Mouse (Mus musculus) intestine, embryonic 14.5 days (tissue): ENCODE data around the gene Iqcj. TPM values are rescaled to one million over a fixed set of nuclear protein-coding genes. Genes with fewer than 3 reads are reported as not detected.
"Not testable (repeated sequence)": the region's sequence is repeated elsewhere in the genome, so short reads cannot be mapped to it uniquely, and the experiment has no call there.

Source experiments
- ATAC-seq: fragments of 200-750 bp; cut with Nextera tagmentation; replicated peaks from 2 replicates; pipeline ENCODE4 v1.8.0; 2017; ENCODE audit warnings: low read depth, moderate number of reproducible peaks, moderate TSS enrichment, moderate library complexity; ENCODE audit not compliant: low FRiP score, low TSS enrichment
- DNase-seq: peaks from one replicate; pipeline ENCODE4 v3.0.0-alpha.2; 2018; ENCODE audit warnings: low spot score
- H3K27ac ChIP-seq: fragments of 300-500 bp; sonication (generic); 2 replicates; pipeline ENCODE4 v1.5.1; 2014; ENCODE audit warnings: low read depth, mild to moderate bottlenecking, control low read depth
- H3K27me3 ChIP-seq: fragments of 300-500 bp; sonication (generic); replicated peaks from 2 replicates; pipeline ENCODE4 v1.6.1; 2014; ENCODE audit warnings: low read length, control low read depth; ENCODE audit not compliant: control insufficient read depth, insufficient read depth
- H3K36me3 ChIP-seq: fragments of 300-500 bp; sonication (generic); 2 replicates; pipeline ENCODE4 v1.6.1; 2014; ENCODE audit warnings: low read length, control low read depth; ENCODE audit not compliant: control insufficient read depth, insufficient read depth
- H3K4me1 ChIP-seq: fragments of 300-500 bp; sonication (generic); replicated peaks from 2 replicates; pipeline ENCODE4 v1.6.1; 2014; ENCODE audit warnings: low read length, control low read depth, mixed read lengths; ENCODE audit not compliant: control insufficient read depth, insufficient read depth
- H3K4me2 ChIP-seq: fragments of 300-500 bp; sonication (generic); 2 replicates; pipeline ENCODE4 v1.6.1; 2014; ENCODE audit warnings: low read length
- H3K4me3 ChIP-seq: fragments of 300-500 bp; sonication (generic); 2 replicates; pipeline ENCODE4 v1.5.1; 2014; ENCODE audit warnings: low read depth, low read length, control low read depth, mixed read lengths
- H3K9ac ChIP-seq: fragments of 300-500 bp; sonication (generic); 2 replicates; pipeline ENCODE4 v1.6.1; 2014; ENCODE audit warnings: mild to moderate bottlenecking, low read length
- H3K9me3 ChIP-seq: fragments of 300-500 bp; sonication (generic); 2 replicates; pipeline ENCODE4 v1.6.1; 2016; ENCODE audit warnings: low read length, control low read depth; ENCODE audit not compliant: control insufficient read depth
- WGBS: fragments of 180-500 bp; shearing (Covaris S2); extraction: QIAGEN DNeasy Blood & Tissue Kit; methylation state at CpG from one replicate; pipeline ENCODE4 v1.1.7; 2014; 5-methylcytosine and 5-hydroxymethylcytosine counted together
- polyA plus RNA-seq: library from polyadenylated mRNA; unstranded; fragments of >200 nt; fragmentation: Nextera tagmentation; extraction: Ambion mirVana; gene quantifications from 2 replicates; pipeline ENCODE4 v1.2.1, GENCODE M21; 2014

Iqcj gene
- polyA plus RNA-seq, 1 experiment from 2014 or later: not detected

DNA sequence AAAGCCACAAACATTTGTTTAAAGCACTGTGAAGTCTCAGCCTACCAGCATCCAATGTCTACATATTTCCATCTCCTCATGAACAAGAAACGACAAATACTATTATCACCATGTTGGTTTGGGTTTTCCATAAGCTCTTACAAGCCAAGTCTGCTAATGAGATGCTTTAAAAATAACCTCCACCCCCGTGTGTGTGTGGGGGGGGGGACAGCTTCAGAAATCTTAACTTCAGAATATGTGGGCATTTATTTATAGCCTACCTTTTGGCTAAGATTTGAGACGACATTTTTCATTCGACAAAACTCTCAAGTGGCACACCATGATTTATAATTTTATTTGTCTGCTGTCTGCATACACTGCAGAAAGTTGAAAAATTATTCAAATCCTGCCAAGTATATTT is 185.4 kb downstream of the Iqcj start:
- H3K9ac ChIP-seq: no peak overlapping the region
- no peak overlapping the region for H3K4me2 ChIP-seq
- WGBS: 67% methylated on average over 4 of the region's 4 CpGs
- H3K9me3 ChIP-seq: no peaks in the 10 kb centered on the region
- ATAC-seq (no peak), DNase-seq (no peak)
- H3K36me3 ChIP-seq: no peaks in the 10 kb centered on the region
- no peak overlapping the region for H3K4me3 ChIP-seq
- no peaks in the 10 kb centered on the region for H3K27me3 ChIP-seq
- H3K27ac ChIP-seq: no peak overlapping the region
- no peaks in the 10 kb centered on the region for H3K4me1 ChIP-seq

DNA sequence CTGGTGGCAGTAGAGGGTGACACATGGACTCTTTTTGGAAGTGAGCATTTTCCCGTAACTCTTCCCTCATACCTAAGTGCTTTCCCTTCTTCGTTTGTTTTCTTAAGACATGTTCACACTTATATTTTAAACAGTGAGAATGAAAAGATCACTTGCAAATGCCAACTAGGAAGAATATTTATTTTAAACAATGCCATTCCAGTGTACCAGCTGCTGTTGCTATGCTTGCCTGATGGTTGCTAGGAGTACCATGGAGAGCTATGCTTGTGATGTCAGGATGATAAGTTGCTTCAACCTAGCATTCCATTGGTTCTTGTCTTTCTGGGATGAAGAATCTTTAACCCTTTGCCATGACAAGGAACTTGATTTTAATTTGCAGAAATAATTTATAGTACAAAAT is 193.0 kb downstream of the Iqcj start:
- no peaks in the 10 kb centered on the region for H3K27me3 ChIP-seq
- H3K27ac ChIP-seq: no peak overlapping the region
- H3K4me3 ChIP-seq: no peak overlapping the region
- no peaks in the 10 kb centered on the region for H3K9me3 ChIP-seq
- H3K4me1 ChIP-seq: no peaks in the 10 kb centered on the region
- no peak overlapping the region for H3K9ac ChIP-seq
- no peak overlapping the region for H3K4me2 ChIP-seq
- H3K36me3 ChIP-seq: no peaks in the 10 kb centered on the region
- no peak for ATAC-seq
- WGBS: 63% methylated on average over 2 of the region's 2 CpGs
- DNase-seq: no peak

DNA sequence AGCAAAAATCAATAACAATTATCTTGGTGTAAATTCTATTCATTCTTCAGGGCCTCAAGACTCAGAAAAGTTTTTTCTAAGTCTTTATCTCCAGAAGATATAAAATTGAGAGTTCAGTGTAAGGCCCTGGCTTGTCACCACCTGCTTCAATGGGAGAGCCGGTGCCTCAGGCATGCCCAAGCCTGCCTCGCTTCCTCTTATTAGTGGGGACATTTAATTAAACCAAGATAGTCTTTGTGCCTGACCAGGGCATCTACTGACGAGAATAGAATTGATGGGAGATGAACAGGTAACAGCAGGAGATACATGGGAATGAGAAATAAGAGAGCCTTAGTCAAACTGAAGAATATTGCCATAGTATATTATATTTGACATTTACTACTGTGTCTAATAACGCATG is 200.1 kb downstream of the Iqcj start:
- WGBS: 77% methylated on average over 4 of the region's 4 CpGs
- H3K4me2 ChIP-seq: no peak overlapping the region
- H3K4me3 ChIP-seq: no peak overlapping the region
- no peak overlapping the region for H3K27ac ChIP-seq
- no peak overlapping the region for H3K9ac ChIP-seq
- H3K9me3 ChIP-seq: no peaks in the 10 kb centered on the region
- DNase-seq (no peak), ATAC-seq (no peak)
- H3K4me1 ChIP-seq: no peaks in the 10 kb centered on the region
- H3K36me3 ChIP-seq: no peaks in the 10 kb centered on the region
- H3K27me3 ChIP-seq: no peaks in the 10 kb centered on the region

DNA sequence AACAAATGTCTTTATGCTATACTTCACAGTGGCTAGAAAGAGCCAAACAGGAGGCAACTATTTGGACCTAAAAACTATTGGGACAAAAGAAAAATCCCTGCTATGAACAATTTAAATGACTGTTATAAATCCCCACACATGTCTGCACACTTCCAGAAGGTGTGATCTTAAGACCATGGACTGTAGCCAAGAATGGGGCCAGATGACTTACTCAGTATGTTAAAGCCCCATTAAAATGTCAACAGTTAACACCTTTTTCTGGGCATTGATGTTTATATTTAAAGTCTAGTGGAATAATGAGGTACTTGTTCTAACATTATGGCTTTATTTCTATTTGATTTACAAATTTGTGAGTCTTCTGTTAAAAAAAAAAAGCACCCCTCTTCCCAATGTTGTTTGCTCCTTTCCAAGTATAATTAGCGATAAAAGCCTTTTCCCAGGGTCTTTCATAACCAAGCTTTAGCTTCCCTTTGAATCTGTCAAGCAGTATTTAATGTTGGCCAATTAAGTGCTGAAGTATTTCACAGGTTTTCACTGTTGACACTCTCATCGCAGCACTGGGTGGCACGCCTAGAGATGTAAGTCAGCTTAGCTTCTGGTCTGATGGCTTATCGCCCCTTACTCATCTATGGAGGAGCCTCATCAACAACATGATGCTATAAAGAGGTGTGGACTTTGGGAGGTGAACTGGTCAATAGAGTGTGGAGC is 204.9 kb downstream of the Iqcj start:
- Histone ChIP-seq H3K9ac (no peak overlapping the region), H3K27me3 (no peaks in the 10 kb centered on the region), H3K4me3 (no peak overlapping the region), H3K4me2 (no peak overlapping the region), H3K4me1 (no peaks in the 10 kb centered on the region), H3K27ac (no peak overlapping the region), H3K36me3 (no peaks in the 10 kb centered on the region), H3K9me3 (no peaks in the 10 kb centered on the region)
- no peak for DNase-seq
- 60% methylated on average over 4 of the region's 4 CpGs for WGBS
- no peak for ATAC-seq

DNA sequence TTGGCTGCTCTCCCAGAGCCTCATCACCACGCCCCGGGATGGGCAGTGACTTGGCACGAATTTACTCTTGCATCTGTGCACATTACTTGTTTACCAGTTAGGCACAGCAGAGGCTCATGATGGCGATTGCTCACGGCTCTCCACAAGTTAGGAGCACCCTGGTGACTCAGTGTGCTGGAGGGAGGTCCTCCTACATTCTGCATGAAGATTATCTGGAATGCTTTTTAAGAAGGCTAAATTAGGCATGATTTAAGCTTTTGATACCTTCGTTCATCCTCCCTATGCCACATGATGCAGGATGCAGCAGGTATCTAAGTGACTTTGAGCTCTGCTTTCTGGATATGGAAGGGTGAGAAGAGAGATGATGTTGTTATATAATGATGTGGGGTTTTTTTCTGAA is 207.5 kb downstream of the Iqcj start:
- H3K4me1 ChIP-seq, H3K27me3 ChIP-seq, ATAC-seq, H3K9me3 ChIP-seq, H3K36me3 ChIP-seq, H3K9ac ChIP-seq, H3K4me3 ChIP-seq, H3K27ac ChIP-seq, H3K4me2 ChIP-seq, DNase-seq: not testable (repeated sequence)
- 92% methylated on average over 6 of the region's 6 CpGs for WGBS

DNA sequence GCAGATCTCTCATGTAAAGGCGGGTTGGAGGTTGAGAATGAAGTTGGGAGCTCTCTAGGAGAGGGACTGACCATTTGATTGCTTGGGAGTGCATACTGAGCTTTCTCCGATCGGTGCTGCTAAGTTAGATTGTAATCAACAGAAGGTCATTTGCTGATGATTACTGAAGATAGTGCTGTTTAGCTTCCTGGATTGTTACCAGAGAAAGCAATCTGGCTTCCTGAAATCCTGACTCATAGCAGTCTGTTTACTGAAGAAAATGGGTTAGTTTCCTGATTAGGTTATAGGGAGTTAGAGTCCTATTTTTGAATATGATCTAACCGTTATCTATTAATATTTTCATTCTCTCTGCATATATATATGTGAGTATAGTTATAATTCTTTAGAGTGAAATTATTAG is 209.3 kb downstream of the Iqcj start:
- ATAC-seq (no peak), DNase-seq (no peak)
- 52% methylated on average over 4 of the region's 4 CpGs for WGBS
- Histone ChIP-seq H3K4me2 (no peak overlapping the region), H3K36me3 (no peaks in the 10 kb centered on the region), H3K4me3 (no peak overlapping the region), H3K27ac (no peak overlapping the region), H3K9ac (no peak overlapping the region), H3K9me3 (no peaks in the 10 kb centered on the region), H3K27me3 (no peaks in the 10 kb centered on the region), H3K4me1 (no peaks in the 10 kb centered on the region)

DNA sequence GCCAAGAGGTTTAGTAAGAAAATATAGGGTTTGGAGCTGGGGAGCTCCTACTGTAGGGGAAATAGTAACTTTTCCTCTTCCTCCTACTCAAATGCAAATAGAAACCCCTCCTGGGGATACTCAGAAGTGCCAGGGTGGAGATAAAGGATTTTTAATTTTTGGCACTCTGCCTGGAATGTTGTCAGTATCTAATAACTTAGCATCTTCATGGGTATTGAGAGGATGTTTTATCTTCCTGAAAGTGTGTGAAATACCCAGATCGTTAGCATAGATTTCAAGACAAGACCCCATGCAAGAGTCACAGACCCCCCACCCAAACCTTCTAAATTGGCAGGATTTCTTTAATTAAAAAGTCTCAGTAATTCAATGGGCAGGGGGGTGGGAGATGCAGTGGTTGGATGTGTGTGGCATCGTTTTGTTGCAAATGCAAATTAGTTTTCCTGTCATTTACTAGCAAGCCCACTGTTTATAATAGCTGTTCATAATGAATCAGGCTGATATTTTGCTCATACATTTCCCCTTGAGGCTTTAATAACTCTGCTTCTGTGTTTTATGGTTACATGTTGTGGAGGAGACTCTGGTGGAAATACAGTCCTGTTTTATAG is 213.2 kb downstream of the Iqcj start:
- ATAC-seq (no peak), DNase-seq (no peak)
- Histone ChIP-seq H3K9me3 (no peaks in the 10 kb centered on the region), H3K27me3 (no peaks in the 10 kb centered on the region), H3K4me1 (no peaks in the 10 kb centered on the region), H3K36me3 (no peaks in the 10 kb centered on the region), H3K4me3 (no peak overlapping the region), H3K4me2 (no peak overlapping the region), H3K9ac (no peak overlapping the region), H3K27ac (no peak overlapping the region)
- WGBS: 74% methylated on average over 2 of the region's 2 CpGs
